Mouse (Mus musculus) intestine, embryonic 15.5 days (tissue): Measurements from ENCODE around the gene Olfr1230. TPM values are rescaled to one million over a fixed set of nuclear protein-coding genes. Genes with fewer than 3 reads are reported as not detected.

Experiments
- ATAC-seq: fragments of 200-750 bp; cut with Nextera tagmentation; 2 replicates; pipeline ENCODE4 v1.8.0; 2017; ENCODE audit warnings: moderate TSS enrichment, moderate library complexity
- H3K27ac ChIP-seq: fragments of 300-500 bp; sonication (generic); 2 replicates; pipeline ENCODE4 v1.5.1; 2015; ENCODE audit warnings: mild to moderate bottlenecking, inconsistent platforms
- H3K27me3 ChIP-seq: fragments of 300-500 bp; sonication (generic); replicated peaks from 2 replicates; pipeline ENCODE4 v1.6.1; 2015; ENCODE audit warnings: inconsistent platforms
- H3K36me3 ChIP-seq: fragments of 300-500 bp; sonication (generic); 2 replicates; pipeline ENCODE4 v1.6.1; 2015; ENCODE audit warnings: inconsistent platforms
- H3K4me1 ChIP-seq: fragments of 300-500 bp; sonication (generic); replicated peaks from 2 replicates; pipeline ENCODE4 v1.6.1; 2015; ENCODE audit warnings: inconsistent platforms
- H3K4me2 ChIP-seq: fragments of 300-500 bp; sonication (generic); replicated peaks from 2 replicates; pipeline ENCODE4 v1.6.1; 2015; ENCODE audit warnings: mild to moderate bottlenecking, inconsistent platforms
- H3K4me3 ChIP-seq: fragments of 300-500 bp; sonication (generic); replicated peaks from 2 replicates; pipeline ENCODE4 v1.5.1; 2015; ENCODE audit warnings: inconsistent platforms
- H3K9ac ChIP-seq: fragments of 300-500 bp; sonication (generic); 2 replicates; pipeline ENCODE4 v1.6.1; 2015; ENCODE audit warnings: inconsistent platforms
- H3K9me3 ChIP-seq: fragments of 300-500 bp; sonication (generic); 2 replicates; pipeline ENCODE4 v1.6.1; 2016; ENCODE audit warnings: inconsistent platforms
- WGBS: fragments of 180-500 bp; shearing (Covaris S2); methylation state at CpG from one replicate; pipeline ENCODE4 v1.1.7; 2015; 5-methylcytosine and 5-hydroxymethylcytosine counted together
- polyA plus RNA-seq: library from polyadenylated mRNA; unstranded; fragments of >200 nt; fragmentation: Nextera tagmentation; extraction: Ambion mirVana; gene quantifications from 2 replicates; pipeline ENCODE4 v1.2.1, GENCODE M21; 2015

The Olfr1230 gene
- not detected in 2 replicates for polyA plus RNA-seq

- no peak within 1 kb of the TSS for H3K9ac ChIP-seq
- H3K4me3 ChIP-seq: no peak within 1 kb of the TSS
- ATAC-seq: no peak
- 67% methylated on average over 1 of the region's 1 CpGs for WGBS
- H3K9me3 ChIP-seq: no peaks in the 10 kb centered on the region
- H3K27me3 ChIP-seq: no peaks in the 10 kb centered on the region
- no peak within 1 kb of the TSS for H3K27ac ChIP-seq
- H3K4me2 ChIP-seq: no peak within 1 kb of the TSS
- no peaks in the 10 kb centered on the region for H3K36me3 ChIP-seq
- no peaks in the 10 kb centered on the region for H3K4me1 ChIP-seq
Measured at GRCm38 (mm10) chr2:89297168-89297567, at the start of gene Olfr1230. TSS of gene Olfr1230 (minus strand) at chr2:89297268.

GRCm38 (mm10) chr2:89342298-89342697 is 45.2 kb upstream of the Olfr1230 start, which contains the start of gene Olfr1233:
TSS of gene Olfr1233 (minus strand) at chr2:89342398.
- H3K4me2 ChIP-seq: no peak within 1 kb of the TSS
- H3K9ac ChIP-seq: no peak within 1 kb of the TSS
- H3K4me3 ChIP-seq: no peak within 1 kb of the TSS
- H3K36me3 ChIP-seq: no peaks in the 10 kb centered on the region
- no peaks in the 10 kb centered on the region for H3K9me3 ChIP-seq
- no peak within 1 kb of the TSS for H3K27ac ChIP-seq
- no peak for ATAC-seq
- no peaks in the 10 kb centered on the region for H3K4me1 ChIP-seq
- H3K27me3 ChIP-seq: no peaks in the 10 kb centered on the region

GRCm38 (mm10) chr2:89329575-89329974 is 32.5 kb upstream of the Olfr1230 start, which contains the start of gene Olfr1232:
TSS of gene Olfr1232 (minus strand) at chr2:89329675.
- no peaks in the 10 kb centered on the region for H3K27me3 ChIP-seq
- no peak within 1 kb of the TSS for H3K4me2 ChIP-seq
- no peaks in the 10 kb centered on the region for H3K36me3 ChIP-seq
- H3K9ac ChIP-seq: no peak within 1 kb of the TSS
- no peaks in the 10 kb centered on the region for H3K4me1 ChIP-seq
- no peak within 1 kb of the TSS for H3K4me3 ChIP-seq
- H3K9me3 ChIP-seq: no peaks in the 10 kb centered on the region
- no peak for ATAC-seq
- H3K27ac ChIP-seq: no peak within 1 kb of the TSS

- Histone ChIP-seq H3K9ac (no peak within 1 kb of the TSS), H3K4me1 (no peaks in the 10 kb centered on the region), H3K36me3 (no peaks in the 10 kb centered on the region), H3K9me3 (no peaks in the 10 kb centered on the region), H3K27ac (no peak within 1 kb of the TSS), H3K4me3 (no peak within 1 kb of the TSS), H3K4me2 (no peak within 1 kb of the TSS), H3K27me3 (no peaks in the 10 kb centered on the region)
- 77% methylated on average over 2 of the region's 2 CpGs for WGBS
- ATAC-seq: no peak
Measured at GRCm38 (mm10) chr2:89306974-89307373, 9.9 kb upstream of the Olfr1230 start, which contains the start of gene Olfr1231. TSS of gene Olfr1231 (minus strand) at chr2:89307074.

DNA sequence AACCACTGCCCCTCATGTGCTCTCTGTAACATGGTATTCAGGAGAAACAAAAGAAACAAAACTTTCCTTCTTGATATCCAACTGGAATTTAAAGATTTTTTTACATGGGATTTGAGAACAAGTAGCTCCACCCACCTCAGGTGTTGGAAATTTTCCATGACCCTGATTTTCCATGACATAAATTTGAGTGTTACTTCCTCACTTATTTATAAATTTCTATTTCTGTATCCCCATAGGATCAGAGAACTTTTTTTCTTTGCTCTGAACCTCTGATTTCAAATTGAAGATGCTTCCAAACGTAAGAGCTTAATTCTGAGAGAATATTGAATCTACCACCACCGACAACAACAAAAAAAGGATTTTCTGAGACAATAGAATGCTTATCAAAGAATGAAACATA is 9.2 kb downstream of the Olfr1230 start, which contains the start of gene Olfr1229:
Gene Olfr1229, minus strand, starts transcription at position 101 of the 400 bp plus-strand sequence.
- no peak for ATAC-seq
- Histone ChIP-seq H3K4me2 (no peak within 1 kb of the TSS), H3K9me3 (no peaks in the 10 kb centered on the region), H3K9ac (no peak within 1 kb of the TSS), H3K36me3 (no peaks in the 10 kb centered on the region), H3K4me3 (no peak within 1 kb of the TSS), H3K27me3 (no peaks in the 10 kb centered on the region), H3K4me1 (no peaks in the 10 kb centered on the region), H3K27ac (no peak within 1 kb of the TSS)
- 73% methylated on average over 2 of the region's 2 CpGs for WGBS

DNA sequence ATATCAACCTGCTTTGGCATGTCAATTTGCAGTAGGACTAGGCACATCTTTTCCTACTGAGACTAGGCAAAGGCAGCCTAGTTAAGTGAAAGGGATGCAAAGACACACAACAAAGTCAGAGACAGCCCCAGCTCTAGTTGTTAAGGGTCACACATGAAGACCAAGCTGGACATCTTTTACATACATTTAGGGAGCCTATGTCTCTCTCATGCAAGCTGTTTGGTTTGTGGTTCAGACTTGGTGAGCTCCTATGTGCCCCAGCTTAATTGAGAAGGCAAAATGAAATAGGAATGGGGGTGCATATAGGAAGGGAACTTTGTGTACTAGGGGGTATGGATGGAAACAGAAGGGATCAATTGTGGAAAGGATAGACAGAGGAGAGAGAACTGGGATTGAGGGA is 43.1 kb downstream of the Olfr1230 start, which contains the start of gene Olfr1228:
Gene Olfr1228, minus strand, starts transcription at position 101 of the 400 bp plus-strand sequence.
- no peaks in the 10 kb centered on the region for H3K36me3 ChIP-seq
- no peaks in the 10 kb centered on the region for H3K9me3 ChIP-seq
- no peak for ATAC-seq
- H3K27ac ChIP-seq: no peak within 1 kb of the TSS
- no peak within 1 kb of the TSS for H3K4me3 ChIP-seq
- no peaks in the 10 kb centered on the region for H3K27me3 ChIP-seq
- no peak within 1 kb of the TSS for H3K9ac ChIP-seq
- no peaks in the 10 kb centered on the region for H3K4me1 ChIP-seq
- no peak within 1 kb of the TSS for H3K4me2 ChIP-seq

Other genes starting within 250 kb of the Olfr1230 start
- gene Olfr1218, start 236.1 kb downstream of the Olfr1230 start, polyA plus RNA-seq: not detected in 2 replicates
- not detected in 2 replicates for gene Olfr1219, start 213.8 kb downstream of the Olfr1230 start, polyA plus RNA-seq
- not detected in 2 replicates for gene Olfr1220, start 190.4 kb downstream of the Olfr1230 start, polyA plus RNA-seq
- not detected in 2 replicates for gene Olfr1221, start 180.0 kb downstream of the Olfr1230 start, polyA plus RNA-seq
- gene Olfr1222, start 164.2 kb downstream of the Olfr1230 start, polyA plus RNA-seq: not detected in 2 replicates
- not detected in 2 replicates for gene Olfr1223, start 145.7 kb downstream of the Olfr1230 start, polyA plus RNA-seq
- gene Olfr1224-ps1, start 133.2 kb downstream of the Olfr1230 start, polyA plus RNA-seq: not detected in 2 replicates
- not detected in 2 replicates for gene Olfr1225, start 122.6 kb downstream of the Olfr1230 start, polyA plus RNA-seq
- gene Olfr1226, start 97.2 kb downstream of the Olfr1230 start, polyA plus RNA-seq: not detected in 2 replicates
- not detected in 2 replicates for gene Olfr1228, start 43.2 kb downstream of the Olfr1230 start, polyA plus RNA-seq
- gene Olfr1229, start 9.3 kb downstream of the Olfr1230 start, polyA plus RNA-seq: not detected in 2 replicates
- not detected in 2 replicates for gene Olfr1231, start 9.8 kb upstream of the Olfr1230 start, polyA plus RNA-seq
- not detected in 2 replicates for gene Olfr1232, start 32.4 kb upstream of the Olfr1230 start, polyA plus RNA-seq
- gene Olfr1233, start 45.1 kb upstream of the Olfr1230 start, polyA plus RNA-seq: not detected in 2 replicates
- not detected in 2 replicates for gene Olfr1234, start 67.6 kb upstream of the Olfr1230 start, polyA plus RNA-seq
- gene Olfr1238, start 112.4 kb upstream of the Olfr1230 start, polyA plus RNA-seq: not detected in 2 replicates
- not detected in 2 replicates for gene Olfr1239, start 123.1 kb upstream of the Olfr1230 start, polyA plus RNA-seq
- gene Olfr1240, start 145.7 kb upstream of the Olfr1230 start, polyA plus RNA-seq: not detected in 2 replicates
- not detected in 2 replicates for gene Olfr1241, start 189.9 kb upstream of the Olfr1230 start, polyA plus RNA-seq
- not detected in 2 replicates for gene Olfr1242, start 201.1 kb upstream of the Olfr1230 start, polyA plus RNA-seq
- gene Olfr1243, start 234.2 kb upstream of the Olfr1230 start, polyA plus RNA-seq: not detected in 2 replicates